In the genomic region with DNA sequence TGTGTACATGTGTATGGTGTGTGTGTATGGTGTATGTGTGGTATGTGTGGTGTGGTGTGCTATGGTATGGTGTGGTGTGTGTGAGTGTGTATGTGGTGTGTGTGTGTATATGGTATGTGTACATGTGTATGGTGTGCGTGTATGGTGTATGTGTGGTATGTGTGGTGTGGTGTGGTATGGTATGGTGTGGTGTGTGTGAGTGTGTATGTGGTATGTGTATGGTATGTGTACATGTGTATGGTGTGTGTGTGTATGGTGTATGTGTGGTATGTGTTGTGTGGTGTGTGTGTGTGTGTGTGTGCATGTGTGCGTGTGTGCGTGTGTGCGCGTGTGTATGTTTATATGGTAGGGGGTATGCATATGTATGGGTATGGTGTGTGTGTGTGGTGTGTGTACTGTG, we compare ENCODE assay signal across 19 mouse cellular contexts. TPM values are rescaled to one million over a fixed set of nuclear protein-coding genes. Genes with fewer than 3 reads are reported as not detected.
DNase-seq lines count a peak whose midpoint lies in the region; ATAC-seq and TF ChIP-seq lines count a peak whose summit lies in the region.
"Had no signal": no experiment of that assay in that cellular context is flagged by ENCODE, and none has a peak within 500 bp of the region (broad histone marks: within the 10 kb centered on the region; RNA-seq: fewer than 3 reads in every experiment).

No protein-coding gene starts in this region.

- H3K27me3 ChIP-seq in heart, embryonic 13.5 days (replicated peaks) = no peaks in the 10 kb centered on the region
- no peaks in the 10 kb centered on the region for H3K27me3 ChIP-seq in kidney, embryonic 14.5 days (ENCODE audit: control insufficient read depth, insufficient read depth, low read length)
- H3K27me3 ChIP-seq in MEL (ENCODE audit: control insufficient read depth in 1 of 2, insufficient read depth in 2 of 2, low read length in 2 of 2) = no peaks in the 10 kb centered on the region
- no peaks in the 10 kb centered on the region for H3K27me3 ChIP-seq in embryonic facial prominence, embryonic 13.5 days
- H3K27me3 ChIP-seq: kidney, embryonic 15.5 days had no signal

- no peak overlapping the region for H3K27ac ChIP-seq in heart, embryonic 13.5 days (replicated peaks)
- no peak overlapping the region for H3K27ac ChIP-seq in kidney, embryonic 14.5 days (ENCODE audit: low read depth, low read length)
- H3K27ac ChIP-seq in MEL (ENCODE audit: control insufficient read depth, low read depth, low read length) = no peak overlapping the region
- H3K27ac ChIP-seq in embryonic facial prominence, embryonic 13.5 days = no peak overlapping the region
- no peak overlapping the region for H3K27ac ChIP-seq in layer of hippocampus, adult 2 months
- H3K27ac ChIP-seq: gastrocnemius, adult 2 months; kidney, embryonic 15.5 days had no signal

- no peak for DNase-seq in heart, postnatal 14 days
- DNase-seq in kidney, postnatal 36 days = no peak
- no peak for DNase-seq in MEL (ENCODE audit: low read depth, low spot score)
- DNase-seq in layer of hippocampus, adult 2 months (ENCODE audit: low spot score in 2 of 2) = no peak
- DNase-seq in thymus, postnatal 25 days = no peak
- DNase-seq: adrenal gland, adult 2 months; cerebellum, adult 2 months; gastrocnemius, adult 2 months; heart, postnatal 4 days; lung, postnatal 14 days; right cerebral cortex, postnatal 14 days; spleen, adult 18-20 months; thymus, adult 18-20 months had no signal

- TF ChIP-seq EP300 in MEL (IDR thresholded peaks at IDR 0.05; ENCODE audit: low read depth in 1 of 2, low read length in 2 of 2) = no peak

- no peaks in the 10 kb centered on the region for H3K79me2 ChIP-seq in MEL (ENCODE audit: control insufficient read depth, insufficient read depth, low read length, poor library complexity)

- 95% methylated on average over 5 of the region's 5 CpGs for WGBS in heart, embryonic 13.5 days
- WGBS in kidney, embryonic 14.5 days = 98% methylated on average over 5 of the region's 5 CpGs
- WGBS in embryonic facial prominence, embryonic 13.5 days = over 99% methylated on average over 5 of the region's 5 CpGs

- no peak overlapping the region for H3K9ac ChIP-seq in heart, embryonic 13.5 days
- H3K9ac ChIP-seq in kidney, embryonic 14.5 days (ENCODE audit: low read depth, low read length) = no peak overlapping the region
- no peak overlapping the region for H3K9ac ChIP-seq in MEL (ENCODE audit: control insufficient read depth, low read depth, low read length, poor library complexity, severe bottlenecking)
- no peak overlapping the region for H3K9ac ChIP-seq in embryonic facial prominence, embryonic 13.5 days
- H3K9ac ChIP-seq: kidney, embryonic 15.5 days had no signal

- TF ChIP-seq RAD21 in MEL (IDR thresholded peaks at IDR 0.05; ENCODE audit: low read depth, low read length) = no peak

- no peak for TF ChIP-seq CTCF in MEL (IDR thresholded peaks at IDR 0.05 in 2 of 3, conservative IDR thresholded peaks at IDR 0.05 in 1 of 3; ENCODE audit: control insufficient read depth in 1 of 3, insufficient read depth in 1 of 3, low read depth in 2 of 3, low read length in 3 of 3, poor library complexity in 1 of 3, severe bottlenecking in 1 of 3)
- no peak for TF ChIP-seq CTCF in layer of hippocampus, adult 2 months (conservative IDR thresholded peaks at IDR 0.05)

- no peak for TF ChIP-seq POLR2A in MEL (IDR thresholded peaks at IDR 0.05; ENCODE audit: control insufficient read depth in 1 of 2, insufficient read depth in 1 of 2, low read depth in 1 of 2, low read length in 2 of 2, poor library complexity in 1 of 2)

- H3K9me3 ChIP-seq in heart, embryonic 13.5 days = no peaks in the 10 kb centered on the region
- no peaks in the 10 kb centered on the region for H3K9me3 ChIP-seq in kidney, embryonic 14.5 days (ENCODE audit: control insufficient read depth, low read length)
- no peaks in the 10 kb centered on the region for H3K9me3 ChIP-seq in MEL (replicated peaks; ENCODE audit: insufficient read depth, low read length)
- H3K9me3 ChIP-seq in embryonic facial prominence, embryonic 13.5 days = no peaks in the 10 kb centered on the region
- H3K9me3 ChIP-seq: kidney, embryonic 15.5 days had no signal

- peaks cover 72% of the 10 kb centered on the region for H3K4me1 ChIP-seq in heart, embryonic 13.5 days
- no peaks in the 10 kb centered on the region for H3K4me1 ChIP-seq in kidney, embryonic 14.5 days (ENCODE audit: control insufficient read depth, insufficient read depth, low read length)
- H3K4me1 ChIP-seq in MEL (ENCODE audit: control insufficient read depth in 1 of 2, insufficient read depth in 2 of 2, low read length in 2 of 2) = no peaks in the 10 kb centered on the region; a peak in 1 of 4 replicates
- H3K4me1 ChIP-seq in embryonic facial prominence, embryonic 13.5 days = no peaks in the 10 kb centered on the region
- H3K4me1 ChIP-seq: kidney, embryonic 15.5 days had no signal

- peaks cover 36% of the 10 kb centered on the region for H3K36me3 ChIP-seq in heart, embryonic 13.5 days
- H3K36me3 ChIP-seq in kidney, embryonic 14.5 days (ENCODE audit: control insufficient read depth, insufficient read depth, low read length) = no peaks in the 10 kb centered on the region
- H3K36me3 ChIP-seq in MEL (ENCODE audit: control insufficient read depth in 1 of 2, insufficient read depth in 2 of 2, low read length in 2 of 2) = no peaks in the 10 kb centered on the region; a peak in 1 of 4 replicates
- no peaks in the 10 kb centered on the region for H3K36me3 ChIP-seq in embryonic facial prominence, embryonic 13.5 days
- H3K36me3 ChIP-seq: kidney, embryonic 15.5 days had no signal

- no peak overlapping the region for H3K4me3 ChIP-seq in heart, embryonic 13.5 days
- no peak overlapping the region for H3K4me3 ChIP-seq in kidney, embryonic 14.5 days (ENCODE audit: low read length)
- no peak overlapping the region for H3K4me3 ChIP-seq in MEL (ENCODE audit: control insufficient read depth in 1 of 2, insufficient read depth in 1 of 2, low read depth in 2 of 2, low read length in 2 of 2)
- no peak overlapping the region for H3K4me3 ChIP-seq in embryonic facial prominence, embryonic 13.5 days
- no peak overlapping the region for H3K4me3 ChIP-seq in layer of hippocampus, adult 2 months
- H3K4me3 ChIP-seq: gastrocnemius, adult 2 months; kidney, embryonic 15.5 days had no signal

- H3K4me2 ChIP-seq in heart, embryonic 13.5 days = 0 out of 2 replicates have a peak overlapping the region, but pooled peaks have one; percentile 1
- no peak overlapping the region for H3K4me2 ChIP-seq in kidney, embryonic 14.5 days (replicated peaks; ENCODE audit: low read depth, low read length)
- no peak overlapping the region for H3K4me2 ChIP-seq in embryonic facial prominence, embryonic 13.5 days
- H3K4me2 ChIP-seq: kidney, embryonic 15.5 days; midbrain, embryonic 11.5 days had no signal

- no peak for ATAC-seq in heart, embryonic 13.5 days (ENCODE audit: extremely low read depth, insufficient number of reproducible peaks, low FRiP score, low TSS enrichment)
- ATAC-seq in kidney, embryonic 14.5 days (ENCODE audit: low FRiP score, low TSS enrichment) = 0 out of 2 replicates have a peak, but pooled peaks have one; percentile 35
- ATAC-seq in embryonic facial prominence, embryonic 13.5 days (ENCODE audit: insufficient number of reproducible peaks, insufficient read depth, low FRiP score, low TSS enrichment, low read depth) = 0 out of 2 replicates have a peak, but pooled peaks have one; percentile 48
- ATAC-seq: intestine, embryonic 16.5 days had no signal

- intact Hi-C loops in heart, postnatal 14 days (cut with DNase I) = no loop called here

TF ChIP-seq in MEL, 35 proteins besides CTCF, POLR2A, EP300 and RAD21:
- TF ChIP-seq POLR2AphosphoS5 (IDR thresholded peaks at IDR 0.05; ENCODE audit: borderline replicate concordance, low read depth, low read length) = peak; percentile 23; the same call in 1 of the 2 replicates
- TF ChIP-seq SIN3A (IDR thresholded peaks at IDR 0.05; ENCODE audit: low read length) = no peak

RNA-seq across cellular contexts. Expression of a gene that starts 9.0 kb away (rescaled TPM):
- 1,324 and 1,364 TPM in 2 replicates for polyA plus RNA-seq in heart, embryonic 13.5 days (2015; fragmentation: Nextera tagmentation; extraction: Ambion mirVana)
- total RNA-seq in heart, postnatal 14 days (2021) = 1,000 to 10,000 TPM; 1,811 to 1,984 TPM
- polyA plus RNA-seq in kidney, embryonic 14.5 days (2014; fragmentation: Nextera tagmentation; extraction: Ambion mirVana) = 0.64 and 1.7 TPM in 2 replicates
- total RNA-seq in MEL (2012; rRNA removed) = not detected in 2 replicates
- polyA plus RNA-seq in MEL (2012; ENCODE audit: insufficient read depth in 1 of 2, insufficient read length in 2 of 2, low read depth in 1 of 2, low replicate concordance in 2 of 2, missing spikeins in 1 of 2) = not detected
- polyA plus RNA-seq in embryonic facial prominence, embryonic 13.5 days (2015; fragmentation: Nextera tagmentation; extraction: Ambion mirVana) = 13.2 and 17.0 TPM in 2 replicates
- 10 to 100 TPM; 22.4 to 23.1 TPM for total RNA-seq in layer of hippocampus, adult 2 months (2021)

Comparison
In these comparisons a context has a peak if more than half of its experiments do, and no peak if none do; other contexts are left out.
1. RNA of a gene that starts 9.0 kb away (polyA plus RNA-seq): 1,324 to 1,364 TPM in heart, embryonic 13.5 days; 13.2 to 17.0 TPM in embryonic facial prominence, embryonic 13.5 days, 0.64 to 1.7 TPM in kidney, embryonic 14.5 days and not detected in MEL; every median in the first group is over 10 times any median in the second.